Comparison of ENCODE assay signal across 8 mouse cellular contexts in genomic region chr10:106609177-106609981, GRCm38 (mm10).
A peak's percentile ranks its signal among the peaks of the same experiment; 100 is the strongest.
DNase-seq lines count a peak whose midpoint lies in the region; ATAC-seq and TF ChIP-seq lines count a peak whose summit lies in the region.

No protein-coding gene starts in this region.

- 25% methylated on average over 7 of the region's 7 CpGs for WGBS in heart, embryonic 15.5 days
- 34% methylated on average over 7 of the region's 7 CpGs for WGBS in heart, embryonic 10.5 days
- WGBS in forebrain, postnatal 0 days, result 1% methylated on average over 7 of the region's 7 CpGs
- WGBS in midbrain, embryonic 14.5 days, result under 1% methylated on average over 7 of the region's 7 CpGs

- peak; percentile 58 for TF ChIP-seq CTCF in forebrain, postnatal 0 days (IDR thresholded peaks at IDR 0.05; ENCODE audit: low read depth)

- 0 out of 2 replicates have a peak, but pooled peaks cover 2% of the 10 kb centered on the region for H3K4me1 ChIP-seq in heart, embryonic 15.5 days (replicated peaks)
- no peaks in the 10 kb centered on the region for H3K4me1 ChIP-seq in heart, embryonic 10.5 days
- no peaks in the 10 kb centered on the region for H3K4me1 ChIP-seq in forebrain, postnatal 0 days (ENCODE audit: insufficient read depth)
- peaks cover 10% of the 10 kb centered on the region for H3K4me1 ChIP-seq in midbrain, embryonic 14.5 days (ENCODE audit: control insufficient read depth, insufficient read depth, low read length)

- peak overlapping the region; percentile 42 for H3K4me2 ChIP-seq in heart, embryonic 15.5 days
- peak overlapping the region; percentile 49 for H3K4me2 ChIP-seq in forebrain, postnatal 0 days (ENCODE audit: low read depth)
- peak overlapping the region; percentile 55 for H3K4me2 ChIP-seq in midbrain, embryonic 14.5 days (ENCODE audit: low read length)

- no peak overlapping the region for H3K9ac ChIP-seq in heart, embryonic 15.5 days
- H3K9ac ChIP-seq in forebrain, postnatal 0 days, result peak overlapping the region; percentile 23
- H3K9ac ChIP-seq in midbrain, embryonic 14.5 days (replicated peaks; ENCODE audit: low read length), result peak overlapping the region; percentile 55

- H3K27ac ChIP-seq in heart, embryonic 15.5 days, result no peak overlapping the region
- H3K27ac ChIP-seq in heart, embryonic 10.5 days, result no peak overlapping the region
- peak overlapping the region; percentile 23 for H3K27ac ChIP-seq in forebrain, postnatal 0 days (ENCODE audit: low read depth, low read length)
- peak overlapping the region; percentile 82 for H3K27ac ChIP-seq in midbrain, embryonic 14.5 days (replicated peaks; ENCODE audit: low read depth, low read length)

- H3K9me3 ChIP-seq in heart, embryonic 15.5 days (replicated peaks), result no peaks in the 10 kb centered on the region
- no peaks in the 10 kb centered on the region for H3K9me3 ChIP-seq in heart, embryonic 10.5 days
- no peaks in the 10 kb centered on the region for H3K9me3 ChIP-seq in forebrain, postnatal 0 days (ENCODE audit: low read length)
- H3K9me3 ChIP-seq in midbrain, embryonic 14.5 days (ENCODE audit: control insufficient read depth, low read length), result no peaks in the 10 kb centered on the region

- no peak overlapping the region for H3K4me3 ChIP-seq in heart, embryonic 15.5 days
- H3K4me3 ChIP-seq in heart, embryonic 10.5 days, result no peak overlapping the region
- peak overlapping the region; percentile 30 for H3K4me3 ChIP-seq in forebrain, postnatal 0 days (ENCODE audit: low read depth, low read length)
- peak overlapping the region; percentile 12 for H3K4me3 ChIP-seq in midbrain, embryonic 14.5 days (replicated peaks; ENCODE audit: low read depth, low read length)

- H3K36me3 ChIP-seq in heart, embryonic 15.5 days, result no peaks in the 10 kb centered on the region
- no peaks in the 10 kb centered on the region for H3K36me3 ChIP-seq in heart, embryonic 10.5 days
- H3K36me3 ChIP-seq in forebrain, postnatal 0 days (ENCODE audit: insufficient read depth), result no peaks in the 10 kb centered on the region
- no peaks in the 10 kb centered on the region for H3K36me3 ChIP-seq in midbrain, embryonic 14.5 days (ENCODE audit: control insufficient read depth, insufficient read depth, low read length)

- no peaks in the 10 kb centered on the region for H3K27me3 ChIP-seq in heart, embryonic 15.5 days
- no peaks in the 10 kb centered on the region for H3K27me3 ChIP-seq in heart, embryonic 10.5 days (ENCODE audit: insufficient read depth, poor library complexity, severe bottlenecking)
- H3K27me3 ChIP-seq in forebrain, postnatal 0 days (ENCODE audit: insufficient read depth, low read length), result no peaks in the 10 kb centered on the region
- no peaks in the 10 kb centered on the region for H3K27me3 ChIP-seq in midbrain, embryonic 14.5 days (ENCODE audit: control insufficient read depth, insufficient read depth, low read length)

- ATAC-seq in heart, embryonic 15.5 days (replicated peaks; ENCODE audit: insufficient number of reproducible peaks, insufficient read depth, low FRiP score, low read depth), result no peak
- ATAC-seq in forebrain, postnatal 0 days, result peak; percentile 83
- ATAC-seq in midbrain, embryonic 14.5 days (ENCODE audit: low FRiP score, low TSS enrichment), result peak; percentile 88

- DNase-seq in heart, embryonic 10.5 days (ENCODE audit: low spot score), result no peak
- peak; percentile 75 for DNase-seq in Muller cell, postnatal 12 days (ENCODE audit: inconsistent ontology term)
- peak; percentile 76 for DNase-seq in forebrain, postnatal 0 days
- peak; percentile 83 for DNase-seq in midbrain, embryonic 14.5 days
- no peak for DNase-seq in urinary bladder, adult 2 months (ENCODE audit: low spot score)
- no peak for DNase-seq in left cerebral cortex, adult 9 months (ENCODE audit: low spot score in 2 of 2)
- no peak for DNase-seq in ovary, adult 18-20 months (ENCODE audit: low spot score)

Comparison
In these comparisons a context has a peak if more than half of its experiments do, and no peak if none do; other contexts are left out.
1. H3K27ac ChIP-seq: peak in forebrain, postnatal 0 days (single experiment) and midbrain, embryonic 14.5 days (single experiment); none in heart, embryonic 15.5 days (single experiment) and heart, embryonic 10.5 days (single experiment).
2. H3K4me3 ChIP-seq: peak in forebrain, postnatal 0 days (single experiment) and midbrain, embryonic 14.5 days (single experiment); none in heart, embryonic 15.5 days (single experiment) and heart, embryonic 10.5 days (single experiment).
3. DNase-seq: peak in Muller cell, postnatal 12 days (single experiment), forebrain, postnatal 0 days (single experiment) and midbrain, embryonic 14.5 days (single experiment); none in heart, embryonic 10.5 days (single experiment), urinary bladder, adult 2 months (single experiment), left cerebral cortex, adult 9 months (0 of 2) and ovary, adult 18-20 months (single experiment).
4. Peak in every context shown above with its lines, with median percentiles within 50 percentile points of each other: H3K4me2 ChIP-seq.